Mouse (Mus musculus): ENCODE measurements at regions not wholly inside any gene's neighbourhood (a gene's known extent, or its start where the extent isn't known, plus 50 kb on each side); places are given as distances from the start of the nearest gene placed in this dataset.

DNA sequence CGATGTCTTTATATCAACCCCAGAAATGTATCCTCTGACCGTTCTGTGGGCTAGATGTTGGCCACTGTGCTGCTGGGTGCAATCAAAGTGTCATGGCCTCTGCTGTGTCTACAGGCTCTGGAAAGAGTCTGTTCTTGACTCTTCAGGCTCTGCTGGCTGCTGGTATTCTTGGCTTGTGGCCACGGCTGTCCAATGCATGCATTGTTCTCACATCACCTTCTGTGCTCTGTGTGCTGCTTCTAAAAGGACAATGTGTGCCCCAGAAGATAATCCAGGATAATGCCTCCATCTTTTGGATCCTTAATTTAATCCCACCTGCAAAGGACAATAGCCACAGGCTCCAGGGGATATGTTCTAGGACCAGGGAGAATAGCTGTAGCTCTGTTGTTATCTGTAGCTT, 77.5 kb upstream of the Dapl1 start:
- in situ Hi-C loops (cut with MboI, MseI), result loop anchor here (5.0 kb wide), 1 partner anchor 60 kb away; no protein-coding TSS in a partner anchor

- in situ Hi-C loops (cut with MboI, MseI), result loop anchor here (5.0 kb wide), 1 partner anchor 60 kb away; no protein-coding TSS in a partner anchor
Measured at GRCm38 (mm10) chr2:59407512-59407988, 76.9 kb upstream of the Dapl1 start.

DNA sequence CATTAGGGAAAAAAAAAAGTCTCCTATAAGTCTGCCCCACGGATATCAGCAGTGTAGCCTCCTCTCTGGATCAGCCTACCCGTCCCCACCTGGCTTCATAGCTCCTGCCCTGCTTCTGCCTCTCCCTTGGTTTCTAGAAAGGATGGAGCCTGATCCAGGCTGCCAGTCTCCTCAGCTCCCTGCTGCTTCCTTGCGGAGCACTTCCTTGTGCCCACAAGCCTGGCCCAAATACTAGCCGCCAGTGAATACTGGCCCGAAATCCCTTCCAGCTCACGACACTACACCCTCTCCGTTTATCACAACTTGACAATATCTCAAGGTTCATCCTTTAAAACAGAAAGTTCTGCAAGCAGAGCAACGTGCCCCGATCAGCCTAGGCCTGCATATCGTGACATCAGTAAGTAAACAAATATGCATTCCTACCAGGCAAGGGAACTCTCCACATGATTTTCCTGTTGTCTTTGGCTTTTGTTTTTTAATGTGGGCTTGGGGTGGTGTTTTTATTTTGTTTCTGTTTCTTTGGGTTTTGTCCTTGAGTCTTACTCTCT, 76.3 kb upstream of the Dapl1 start:
- in situ Hi-C loops (cut with MboI, MseI), result loop anchor here (5.0 kb wide), 1 partner anchor 61 kb away; no protein-coding TSS in a partner anchor

DNA sequence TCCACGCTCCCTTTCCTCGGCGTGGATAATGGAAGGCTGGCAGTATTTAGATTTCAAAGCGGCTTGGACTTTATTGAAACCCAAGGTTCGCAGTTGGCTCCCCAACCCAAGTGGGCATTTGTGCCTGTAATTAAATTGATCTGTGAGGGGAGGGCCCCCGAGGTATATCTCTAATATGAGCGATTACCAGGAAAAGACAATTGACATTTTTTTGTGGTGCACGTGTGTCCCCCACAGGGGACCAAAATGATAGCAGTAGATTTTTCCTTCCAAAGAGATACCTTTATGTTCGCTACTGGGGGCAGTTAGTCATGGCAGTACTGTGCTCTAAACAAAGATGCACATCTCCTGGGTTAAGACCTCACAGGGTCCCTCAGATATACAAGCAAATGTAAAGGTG, 69.8 kb upstream of the Dapl1 start:
- in situ Hi-C loops (cut with MboI, MseI), result loop anchor here (10.0 kb wide), 1 partner anchor 1330 kb away; no protein-coding TSS in a partner anchor

DNA sequence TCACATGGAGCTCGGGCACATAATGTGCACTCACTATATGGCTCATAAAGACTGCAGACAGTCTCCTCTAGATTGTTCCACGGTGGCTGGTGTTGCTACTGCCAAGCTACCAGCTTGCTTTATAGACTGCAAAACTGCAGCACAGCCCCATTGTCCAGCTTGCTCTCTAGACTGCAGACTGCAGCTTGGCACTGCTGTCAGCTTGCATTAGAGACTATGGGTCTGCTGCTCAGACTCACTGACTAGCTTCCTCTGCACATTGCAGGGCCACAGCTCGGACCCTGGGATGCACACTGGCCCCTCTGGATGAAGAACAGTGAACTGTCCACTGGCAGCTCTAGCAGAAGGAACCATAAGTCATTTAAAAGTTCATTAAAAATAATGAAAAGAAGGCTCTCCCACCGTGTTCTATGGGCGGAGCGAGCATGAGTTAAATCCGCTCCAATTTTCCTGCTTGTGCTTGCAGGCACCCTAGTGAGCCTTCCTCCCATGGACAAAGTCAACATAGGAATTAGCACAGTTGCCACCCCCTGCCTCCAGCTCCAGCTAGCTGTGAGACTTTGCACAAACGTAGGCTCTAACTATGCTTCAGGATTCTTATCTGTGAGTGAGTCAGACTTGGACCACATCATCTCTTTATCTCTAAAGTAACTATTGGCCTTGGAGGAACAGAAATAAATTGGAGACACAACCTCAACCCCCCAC, 67.8 kb upstream of the Dapl1 start:
- in situ Hi-C loops (cut with MboI, MseI), result loop anchor here (10.0 kb wide), 1 partner anchor 1332 kb away; no protein-coding TSS in a partner anchor

DNA sequence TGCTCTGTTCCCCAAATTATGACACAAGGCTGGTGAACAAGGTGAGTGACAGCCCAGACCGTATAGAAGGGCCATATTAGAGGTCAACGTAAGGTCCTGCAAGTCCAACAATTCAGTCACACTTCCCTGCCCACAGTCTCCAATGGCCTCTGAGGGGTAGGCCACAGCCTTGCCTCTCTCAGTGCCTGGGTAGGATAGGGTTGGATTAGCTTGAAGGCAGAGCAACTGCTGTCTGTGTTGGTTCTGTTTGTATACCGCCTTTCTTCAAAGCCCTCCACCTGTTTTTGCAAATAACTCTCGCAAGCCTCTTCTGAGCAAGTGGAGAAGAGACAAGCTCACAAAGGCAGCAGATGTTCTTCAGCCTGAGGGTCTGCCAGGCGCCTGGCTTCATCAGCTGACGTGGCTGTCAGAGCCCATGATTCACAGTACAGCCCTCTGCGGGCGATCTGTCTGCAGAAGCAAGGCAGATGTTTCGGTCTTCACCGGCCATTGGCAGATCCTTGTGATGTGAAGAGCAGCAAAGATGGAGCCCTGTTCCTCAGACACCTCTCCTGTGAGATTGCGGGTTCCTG, 67.0 kb upstream of the Dapl1 start:
- in situ Hi-C loops (cut with MboI, MseI), result loop anchor here (10.0 kb wide), 1 partner anchor 1333 kb away; no protein-coding TSS in a partner anchor

DNA sequence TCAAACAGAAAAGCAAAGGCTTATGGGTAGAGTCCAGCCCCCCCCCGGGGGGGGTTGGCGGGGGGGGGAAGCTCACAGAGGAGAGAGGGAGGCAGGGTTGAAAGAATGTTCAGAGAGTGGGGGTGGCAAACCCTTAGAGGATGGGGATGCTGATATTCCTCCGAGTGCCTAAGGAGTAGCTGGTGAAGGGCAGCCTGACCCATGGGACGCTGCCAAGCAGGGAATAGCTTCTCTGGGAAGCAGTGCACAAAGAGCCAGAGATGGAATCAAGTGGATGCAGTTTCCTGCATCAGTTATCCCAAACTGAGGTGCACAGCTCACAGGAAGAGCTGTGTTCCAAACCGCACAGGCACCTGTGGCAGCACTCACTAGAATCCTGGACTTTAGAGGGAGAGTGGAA, 64.0 kb upstream of the Dapl1 start:
- in situ Hi-C loops (cut with MboI, MseI), result loop anchor here (10.0 kb wide), 2 partner anchors 276 to 716 kb away; no protein-coding TSS in a partner anchor

DNA sequence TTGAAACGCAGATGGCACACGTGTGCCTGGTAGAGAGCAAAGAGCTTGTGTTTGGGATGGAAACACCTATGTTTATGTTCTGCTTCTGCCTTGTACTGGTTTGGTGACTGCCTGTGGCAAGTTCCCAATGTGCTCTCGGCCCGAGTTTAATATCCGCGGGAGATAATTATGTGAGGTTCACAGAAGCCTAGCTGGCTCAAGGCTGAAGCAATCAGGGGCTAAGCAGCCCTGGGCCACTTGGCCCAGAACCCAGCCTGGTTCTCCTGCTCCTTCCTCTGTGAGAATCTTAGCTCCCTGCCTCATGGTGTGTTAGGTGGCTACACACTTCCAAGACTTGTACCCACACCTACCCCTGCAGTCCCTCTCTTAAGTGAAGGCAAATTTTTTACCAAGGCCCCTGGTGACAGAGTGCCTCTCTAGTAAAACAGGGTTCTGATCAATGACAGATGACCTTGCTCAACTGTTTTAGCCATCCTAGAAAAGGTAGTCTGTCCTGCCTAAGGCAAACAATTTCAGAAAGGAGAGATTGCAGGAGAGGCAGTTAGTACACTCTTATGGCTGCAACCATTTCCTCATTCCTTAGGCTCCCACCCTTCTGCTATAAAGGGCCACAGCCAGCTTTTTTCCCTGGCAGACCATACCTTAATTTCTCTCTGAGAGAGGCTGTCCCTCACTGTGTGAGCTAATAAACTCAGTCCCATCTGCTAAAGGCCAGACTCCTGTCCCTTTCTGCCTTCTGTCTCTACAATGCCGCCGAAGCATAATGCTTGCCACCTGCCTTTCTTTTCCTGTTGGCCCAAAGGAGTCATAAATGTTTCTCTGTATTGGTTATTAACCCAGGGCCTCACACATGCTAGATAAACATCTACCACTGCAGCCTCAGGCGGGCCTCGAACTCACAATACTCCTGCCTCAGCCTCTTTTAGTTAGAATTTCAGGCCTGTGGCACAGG, 61.9 kb upstream of the Dapl1 start:
- in situ Hi-C loops (cut with MboI, MseI), result loop anchor here (10.0 kb wide), 2 partner anchors 278 to 718 kb away; no protein-coding TSS in a partner anchor

- in situ Hi-C loops (cut with MboI, MseI), result loop anchor here (10.0 kb wide), 2 partner anchors 279 to 719 kb away; no protein-coding TSS in a partner anchor
Measured at GRCm38 (mm10) chr2:59424205-59424604, 60.2 kb upstream of the Dapl1 start.

GRCm38 (mm10) chr2:59424729-59425128, 59.7 kb upstream of the Dapl1 start:
- in situ Hi-C loops (cut with MboI, MseI), result loop anchor here (10.0 kb wide), 2 partner anchors 280 to 720 kb away; no protein-coding TSS in a partner anchor

- in situ Hi-C loops (cut with MboI, MseI), result loop anchor here (10.0 kb wide), 2 partner anchors 281 to 721 kb away; no protein-coding TSS in a partner anchor
Measured at GRCm38 (mm10) chr2:59425876-59426275, 58.6 kb upstream of the Dapl1 start.

DNA sequence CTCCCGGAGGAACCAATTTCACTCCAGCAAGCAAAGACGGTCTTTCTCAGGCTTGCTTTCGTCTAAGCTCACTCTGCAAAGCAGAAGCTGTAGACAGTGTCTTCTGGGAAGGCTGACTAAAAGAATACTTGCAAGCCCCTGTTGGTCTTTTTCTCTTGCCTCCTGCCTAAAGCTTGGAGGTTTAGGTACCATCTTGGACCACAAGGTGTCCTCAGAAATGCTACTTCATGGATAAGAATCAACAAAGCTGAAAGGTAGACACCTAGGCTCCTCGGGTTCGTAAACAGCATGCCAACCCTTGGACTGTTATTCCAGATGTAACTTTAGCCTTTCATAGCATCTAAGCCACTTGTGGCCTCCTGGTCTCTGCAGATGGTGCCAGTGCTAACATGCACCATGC, 53.0 kb upstream of the Dapl1 start:
- in situ Hi-C loops (cut with MboI, MseI), result no loop called here

- in situ Hi-C loops (cut with MboI, MseI), result no loop called here
Measured at GRCm38 (mm10) chr2:59431867-59432266, 52.6 kb upstream of the Dapl1 start.
